Mouse (Mus musculus) cerebellum, adult 9-10 months (tissue): ENCODE measurements around the gene Six5.

Experiments
- DNase-seq: peaks from one replicate; pipeline ENCODE4 v3.0.0; 2022

Six5 gene

GRCm38 (mm10) chr7:19076586-19076991 is 17.8 kb upstream of the Six5 start:
- DNase-seq = no peak

GRCm38 (mm10) chr7:19077761-19078160 is 16.6 kb upstream of the Six5 start:
- no peak for DNase-seq

GRCm38 (mm10) chr7:19078732-19079131 is 15.7 kb upstream of the Six5 start:
- DNase-seq = no peak

- no peak for DNase-seq
These were observed 13.9 kb upstream of the Six5 start for GRCm38 (mm10) chr7:19080451-19080950.

GRCm38 (mm10) chr7:19082171-19082570 is 12.2 kb upstream of the Six5 start:
- no peak for DNase-seq

GRCm38 (mm10) chr7:19083096-19083495 is 11.3 kb upstream of the Six5 start:
- DNase-seq = no peak

- no peak for DNase-seq
These were observed 10.7 kb upstream of the Six5 start, which contains the start of gene Dmpk for GRCm38 (mm10) chr7:19083701-19084100. TSS of gene Dmpk (plus strand) at chr7:19083849.

GRCm38 (mm10) chr7:19084277-19084771 is 10.1 kb upstream of the Six5 start:
- no peak for DNase-seq

GRCm38 (mm10) chr7:19084921-19085473 is 9.4 kb upstream of the Six5 start:
- DNase-seq = no peak

- no peak for DNase-seq
These were observed 8.9 kb upstream of the Six5 start for GRCm38 (mm10) chr7:19085495-19085894.

- DNase-seq = no peak
These were observed 8.4 kb upstream of the Six5 start for GRCm38 (mm10) chr7:19086042-19086441.

GRCm38 (mm10) chr7:19086760-19087159 is 7.6 kb upstream of the Six5 start:
- DNase-seq = no peak

- DNase-seq = no peak
These were observed 5.6 kb upstream of the Six5 start for GRCm38 (mm10) chr7:19088813-19089212.

- no peak for DNase-seq
These were observed 2.5 kb upstream of the Six5 start for GRCm38 (mm10) chr7:19091913-19092312.

GRCm38 (mm10) chr7:19092381-19093173 is 1.8 kb upstream of the Six5 start:
- DNase-seq = no peak

GRCm38 (mm10) chr7:19093174-19093521 is 1.2 kb upstream of the Six5 start:
- DNase-seq = no peak

- peak; percentile 45 for DNase-seq
These were observed 633 bp upstream of the Six5 start for GRCm38 (mm10) chr7:19093537-19094385.

- DNase-seq = no peak
These were observed 694 bp downstream of the Six5 start for GRCm38 (mm10) chr7:19094826-19095750.

GRCm38 (mm10) chr7:19095751-19096110 is 1.3 kb downstream of the Six5 start:
- no peak for DNase-seq

GRCm38 (mm10) chr7:19096421-19096976 is 2.1 kb downstream of the Six5 start:
- DNase-seq = no peak

- no peak for DNase-seq
These were observed 2.8 kb downstream of the Six5 start for GRCm38 (mm10) chr7:19097217-19097616.

GRCm38 (mm10) chr7:19097863-19098262 is 3.5 kb downstream of the Six5 start:
- no peak for DNase-seq
